Mouse (Mus musculus) B cell, adult 67 days (primary cell): ENCODE data around the gene Usp49. TPM values are rescaled to one million over a fixed set of nuclear protein-coding genes. Genes with fewer than 3 reads are reported as not detected.

Experiments
- total RNA-seq, 2 experiments: library from RNA; stranded (reverse); gene quantifications; 4 replicates each; pipeline ENCODE4 v1.2.4; 2023

Gene Usp49
- 1 to 10 TPM; 5.7 to 6.7 TPM for total RNA-seq

DNA sequence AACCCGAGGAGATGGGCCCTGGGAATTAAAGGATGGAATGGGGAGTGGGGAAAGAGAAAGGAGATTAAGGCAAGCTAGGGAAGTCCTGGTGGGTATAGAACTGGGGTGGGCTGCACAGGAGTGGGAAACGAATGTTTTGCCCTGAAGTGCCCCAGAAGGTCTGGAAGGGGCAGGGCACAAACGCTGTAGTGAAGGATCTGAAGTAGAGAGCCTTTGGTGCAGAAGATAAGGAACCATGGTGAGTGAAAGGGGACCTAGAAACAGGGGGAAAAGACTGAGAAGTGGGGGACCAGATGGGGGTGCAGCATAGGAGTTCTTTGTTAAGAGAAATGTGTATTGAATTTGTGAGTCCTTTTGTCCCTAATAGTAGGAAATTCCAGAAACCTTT is at the start of gene Usp49:
TSS of gene Usp49 (plus strand) at position 13 of the 388 bp plus-strand sequence.

DNA sequence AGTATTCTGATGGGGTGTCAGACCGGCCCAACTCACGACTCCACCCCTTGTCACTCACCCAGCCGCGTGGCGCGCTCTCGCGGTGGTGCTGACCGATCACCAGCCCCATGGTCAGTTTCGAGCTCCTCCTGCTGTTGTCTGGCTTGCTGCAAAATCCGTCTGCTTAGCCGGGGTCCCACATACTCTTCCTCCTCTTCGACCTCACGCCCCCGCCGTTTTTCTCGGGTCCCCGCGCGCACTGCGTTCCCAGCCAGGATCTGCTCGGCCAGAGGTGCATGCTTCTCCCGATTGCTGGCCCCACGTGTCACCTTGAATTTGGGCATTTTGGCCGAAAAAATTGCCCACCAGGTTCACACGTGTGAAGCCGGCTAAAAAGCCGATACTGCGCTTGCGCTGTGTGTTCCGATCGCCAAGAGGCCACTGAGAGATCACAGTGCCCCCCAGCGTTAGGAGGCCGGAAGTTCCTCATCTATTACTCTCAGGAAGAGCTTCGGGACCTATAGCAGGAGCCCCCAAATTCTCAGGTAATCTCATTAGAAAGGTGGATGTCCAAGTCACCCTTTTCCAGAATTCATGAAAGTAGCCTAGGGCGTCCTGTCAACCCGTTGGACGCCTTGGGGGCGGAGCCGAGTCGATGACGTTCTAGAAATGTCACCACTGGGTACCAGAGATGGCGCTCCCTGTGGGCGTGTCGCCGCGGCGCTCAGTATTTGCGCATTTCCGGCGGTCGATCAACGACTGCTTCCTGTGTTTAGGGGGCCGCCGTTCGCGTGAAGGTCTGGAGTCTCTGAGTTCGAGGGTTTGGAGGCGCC is 19.4 kb upstream of the Usp49 start, which contains the start of the genes Bysl, Med20 and Gm20517:
TSS of gene Bysl (minus strand) at position 644 of the 812 bp plus-strand sequence.
TSS of gene Med20 (plus strand) at position 734 of the 812 bp plus-strand sequence.
TSS of gene Gm20517 (plus strand) at position 741 of the 812 bp plus-strand sequence.

DNA sequence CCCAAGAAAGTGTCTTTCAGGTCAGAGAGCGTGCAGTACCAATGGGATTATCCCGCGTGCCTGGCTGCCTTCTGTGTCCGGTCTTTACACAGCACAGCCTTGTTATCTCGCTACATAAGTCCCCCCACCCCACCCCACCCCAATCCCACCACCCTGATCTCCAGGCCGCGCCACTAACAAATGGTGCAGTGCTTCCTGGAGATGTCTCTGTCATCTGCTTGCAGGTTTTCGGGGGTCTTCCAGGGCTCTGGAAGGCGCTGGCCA is 57.8 kb downstream of the Usp49 start, which contains the start of gene Tomm6:
TSS of gene Tomm6 (minus strand) at position 43 of the 264 bp plus-strand sequence.

DNA sequence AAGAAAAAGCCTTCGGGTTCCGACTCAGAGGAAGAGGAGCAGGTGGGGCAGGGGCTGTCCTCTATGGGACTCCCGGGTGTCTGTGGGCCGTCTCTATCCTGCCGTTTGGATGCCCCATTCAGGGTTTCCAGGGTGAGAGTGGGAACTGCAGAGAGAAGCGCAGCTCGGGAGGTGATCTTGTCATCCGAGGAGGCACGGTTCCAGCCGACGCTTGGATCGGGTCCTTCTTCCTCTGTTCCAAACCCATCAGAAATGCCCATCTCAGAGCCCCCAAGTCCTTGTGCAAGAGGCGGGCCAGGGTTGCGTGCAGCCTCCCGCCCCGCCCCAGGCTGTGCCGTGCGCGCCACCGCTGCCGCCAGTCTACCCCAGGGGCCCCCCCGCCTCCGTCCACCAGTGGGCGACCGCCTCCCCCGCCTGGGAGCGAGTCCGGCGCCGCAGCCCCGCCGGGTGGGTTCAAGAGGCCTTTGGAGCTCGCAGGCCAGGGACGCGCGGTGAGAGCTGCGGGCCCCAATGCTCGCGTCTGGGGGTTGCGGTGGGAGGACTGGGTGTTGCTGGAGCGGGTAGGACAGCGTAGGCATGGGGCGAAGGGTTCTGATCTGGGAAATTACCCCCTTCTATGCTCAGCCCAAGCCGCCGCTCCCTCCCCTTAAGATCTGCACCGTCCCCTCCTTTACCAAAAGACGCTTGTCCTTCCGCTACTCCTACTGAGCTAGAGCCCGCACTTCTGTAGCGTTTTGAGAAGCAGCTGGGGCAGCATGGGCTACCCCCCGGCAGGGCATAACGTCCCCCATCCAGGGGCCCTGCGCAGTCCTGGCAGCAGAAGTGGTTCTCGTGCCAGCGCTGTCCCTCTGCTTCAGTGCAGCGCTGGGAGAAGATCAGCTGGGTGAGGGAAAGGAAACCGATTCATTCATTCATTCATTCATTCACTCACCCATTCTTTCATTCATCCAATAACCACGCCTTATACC is 58.4 kb downstream of the Usp49 start, which contains the start of gene Frs3:
TSS of gene Frs3 (plus strand) at position 423 of the 968 bp plus-strand sequence.

DNA sequence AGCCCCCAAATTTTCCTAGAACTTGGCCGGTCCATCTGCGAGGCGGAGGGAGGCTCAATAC is 63.8 kb downstream of the Usp49 start, which contains the start of gene Gm21981:
TSS of gene Gm21981 (minus strand) at position 14 of the 61 bp plus-strand sequence.

DNA sequence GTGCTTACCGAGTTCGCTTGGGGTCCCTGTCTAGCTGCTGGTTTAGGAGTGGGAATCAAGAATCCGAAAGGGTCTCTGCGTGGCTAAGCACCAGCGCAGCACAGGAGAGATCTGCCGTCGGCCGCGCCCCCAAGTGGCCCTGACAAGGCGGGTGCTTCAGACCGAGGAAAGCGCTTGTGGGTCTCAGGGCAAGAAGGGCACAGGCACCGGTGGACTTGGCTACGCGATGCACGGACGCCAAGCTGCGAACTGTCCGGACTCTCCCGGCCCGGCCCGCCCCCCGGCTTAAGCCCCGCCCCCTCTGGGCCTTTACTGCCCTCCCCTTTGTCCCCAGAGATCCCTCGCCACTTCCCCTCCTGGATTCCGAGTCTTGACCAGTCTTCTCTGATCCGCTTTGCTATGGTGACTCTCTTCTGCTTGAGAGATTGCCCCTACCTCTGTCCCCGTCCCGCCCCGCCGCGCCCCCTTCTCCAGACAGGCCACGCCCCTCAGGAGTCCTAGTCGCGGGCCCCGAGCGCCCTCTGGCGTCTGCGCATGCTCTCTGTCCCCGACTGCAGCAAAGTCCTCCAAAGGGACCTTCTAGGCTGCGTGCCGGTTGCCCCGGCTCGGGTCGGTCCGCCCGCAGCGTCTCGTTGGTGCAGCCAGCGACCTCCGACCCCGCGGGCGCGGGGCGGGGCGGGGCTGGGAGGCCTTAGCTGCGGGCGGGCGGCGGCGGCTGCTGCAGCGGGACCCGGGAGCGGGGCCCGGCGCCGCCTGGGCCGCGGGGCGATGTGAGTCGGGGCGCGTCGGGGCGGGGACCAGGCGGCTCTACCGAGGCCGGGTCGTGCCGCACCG is 64.2 kb downstream of the Usp49 start, which contains the start of gene Prickle4:
TSS of gene Prickle4 (minus strand) at position 234 of the 834 bp plus-strand sequence.

DNA sequence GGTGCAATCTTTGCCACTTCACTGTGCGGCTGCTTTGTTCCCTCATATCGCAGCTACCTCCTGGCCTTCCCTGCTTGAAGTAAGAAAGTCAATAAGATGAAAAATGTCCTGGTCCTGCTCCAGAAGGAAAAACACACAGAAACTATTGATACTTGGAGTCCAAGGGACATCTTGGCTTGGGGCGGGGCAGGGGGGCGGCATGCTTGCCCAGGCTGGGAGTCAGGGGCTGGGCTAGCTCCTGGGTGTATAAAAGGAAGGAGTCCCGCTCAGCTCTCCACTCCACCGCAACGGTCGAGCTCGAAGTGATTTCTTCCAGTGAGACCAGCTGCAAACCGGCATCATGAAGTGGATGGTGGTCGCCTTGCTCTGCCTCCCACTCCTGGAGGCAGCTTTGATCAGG is 96.1 kb downstream of the Usp49 start, which contains the start of gene Pgc:
TSS of gene Pgc (plus strand) at position 277 of the 400 bp plus-strand sequence.

Other genes with a start within 250 kb of the Usp49 start
- 1 to 10 TPM; 2.5 to 3.7 TPM for gene Guca1b, start 245.3 kb upstream of the Usp49 start, total RNA-seq
- not detected for gene Guca1a, start 230.1 kb upstream of the Usp49 start, total RNA-seq
- not detected for gene AI661453, start 194.1 kb upstream of the Usp49 start, total RNA-seq
- gene 1700001C19Rik, start 193.3 kb upstream of the Usp49 start, total RNA-seq, result not detected
- 10 to 100 TPM; 61.4 to 65.7 TPM for gene Taf8, start 128.4 kb upstream of the Usp49 start, total RNA-seq
- 100 to 1,000 TPM; 151 to 249 TPM for gene Ccnd3, start 125.6 kb upstream of the Usp49 start, total RNA-seq
- 10 to 100 TPM; 11.5 to 12.2 TPM for gene Bysl, start 19.2 kb upstream of the Usp49 start, total RNA-seq
- gene Med20, start 19.1 kb upstream of the Usp49 start, total RNA-seq, result 10 to 100 TPM; 53.3 to 77.0 TPM
- 1 to 10 TPM; 2.4 to 3.5 TPM for gene Gm20517, start 19.1 kb upstream of the Usp49 start, total RNA-seq
- 100 to 1,000 TPM; 148 to 154 TPM for gene Tomm6, start 57.7 kb downstream of the Usp49 start, total RNA-seq
- 1 to 10 TPM; 4.2 to 5.4 TPM for gene Frs3, start 58.3 kb downstream of the Usp49 start, total RNA-seq
- not detected for gene Gm21981, start 63.8 kb downstream of the Usp49 start, total RNA-seq
- gene Prickle4, start 64.0 kb downstream of the Usp49 start, total RNA-seq, result not detected
- not detected for gene Pgc, start 96.2 kb downstream of the Usp49 start, total RNA-seq
- gene Tfeb, start 106.3 kb downstream of the Usp49 start, total RNA-seq, result 100 to 1,000 TPM; 172 to 178 TPM
- gene Mdfi, start 204.0 kb downstream of the Usp49 start, total RNA-seq, result not detected